Mouse (Mus musculus) liver, embryonic 14.5 days (tissue): ENCODE measurements at regions not wholly inside any gene's neighbourhood (a gene's known extent, or its start where the extent isn't known, plus 50 kb on each side); places are given as distances from the start of the nearest gene placed in this dataset.

ENCODE experiments used
- ATAC-seq: fragments of 200-750 bp; cut with Nextera tagmentation; 2 replicates; pipeline ENCODE4 v1.8.0; 2017; ENCODE audit warnings: moderate number of reproducible peaks, mild to moderate bottlenecking, moderate library complexity; ENCODE audit not compliant: insufficient read depth
- DNase-seq, 3 experiments: peaks; one replicate each; pipeline ENCODE4 v3.0.0-alpha.2; 2012 to 2013; ENCODE audit warnings: low read depth in 3 of 3, low spot score in 3 of 3
- H3K27ac ChIP-seq: fragments of 300-500 bp; sonication (generic); 2 replicates; pipeline ENCODE4 v1.5.1; 2014; ENCODE audit warnings: moderate library complexity, mild to moderate bottlenecking, control low read depth, inconsistent platforms
- H3K27me3 ChIP-seq: fragments of 300-500 bp; sonication (generic); 2 replicates; pipeline ENCODE4 v1.6.1; 2014; ENCODE audit warnings: mild to moderate bottlenecking, low read length, moderate library complexity; ENCODE audit not compliant: control insufficient read depth, insufficient read depth
- H3K36me3 ChIP-seq: fragments of 300-500 bp; sonication (generic); replicated peaks from 2 replicates; pipeline ENCODE4 v1.6.1; 2014; ENCODE audit warnings: low read depth; ENCODE audit not compliant: control insufficient read depth, insufficient read depth
- H3K4me1 ChIP-seq, 2 experiments: fragments of 200-500 bp in 1 of 2; fragments of 300-500 bp in 1 of 2; sonication (generic) in 1 of 2; replicated peaks; 2 replicates each; pipeline ENCODE4 v1.6.1; 2012 to 2014; ENCODE audit warnings: antibody characterized with exemption in 1 of 2, inconsistent platforms in 1 of 2, low read length in 1 of 2; ENCODE audit not compliant: control insufficient read depth in 2 of 2, insufficient read depth in 2 of 2
- H3K4me2 ChIP-seq: fragments of 300-500 bp; sonication (generic); 2 replicates; pipeline ENCODE4 v1.6.1; 2014; ENCODE audit warnings: low read depth, mild to moderate bottlenecking, control low read depth, moderate library complexity
- H3K4me3 ChIP-seq, 2 experiments: fragments of 200-500 bp in 1 of 2; fragments of 300-500 bp in 1 of 2; sonication (generic) in 1 of 2; 2 replicates each; pipeline ENCODE4 v1.5.1; 2012 to 2014; ENCODE audit warnings: low read depth in 2 of 2, low read length in 2 of 2, mild to moderate bottlenecking in 2 of 2, control low read depth in 1 of 2, inconsistent platforms in 1 of 2, moderate library complexity in 1 of 2; ENCODE audit not compliant: insufficient read depth in 1 of 2
- H3K9ac ChIP-seq: fragments of 300-500 bp; sonication (generic); replicated peaks from 2 replicates; pipeline ENCODE4 v1.6.1; 2014; ENCODE audit warnings: mild to moderate bottlenecking, control low read depth, moderate library complexity
- H3K9me3 ChIP-seq: fragments of 300-500 bp; sonication (generic); 2 replicates; pipeline ENCODE4 v1.6.1; 2016; ENCODE audit warnings: low read length, mixed read lengths; ENCODE audit not compliant: control insufficient read depth
- CTCF ChIP-seq: IDR thresholded peaks from 2 replicates; pipeline ENCODE4 v1.5.1; 2016; ENCODE audit warnings: antibody characterized with exemption, low read depth, control low read depth
- EP300 ChIP-seq: IDR thresholded peaks from 2 replicates; pipeline ENCODE4 v1.6.1; 2016; ENCODE audit warnings: antibody characterized with exemption, low read depth
- WGBS: fragments of 180-500 bp; shearing (Covaris S2); extraction: QIAGEN DNeasy Blood & Tissue Kit; methylation state at CpG from one replicate; pipeline ENCODE4 v1.1.7; 2014; ENCODE audit not compliant: insufficient replicate concordance; 5-methylcytosine and 5-hydroxymethylcytosine counted together

DNA sequence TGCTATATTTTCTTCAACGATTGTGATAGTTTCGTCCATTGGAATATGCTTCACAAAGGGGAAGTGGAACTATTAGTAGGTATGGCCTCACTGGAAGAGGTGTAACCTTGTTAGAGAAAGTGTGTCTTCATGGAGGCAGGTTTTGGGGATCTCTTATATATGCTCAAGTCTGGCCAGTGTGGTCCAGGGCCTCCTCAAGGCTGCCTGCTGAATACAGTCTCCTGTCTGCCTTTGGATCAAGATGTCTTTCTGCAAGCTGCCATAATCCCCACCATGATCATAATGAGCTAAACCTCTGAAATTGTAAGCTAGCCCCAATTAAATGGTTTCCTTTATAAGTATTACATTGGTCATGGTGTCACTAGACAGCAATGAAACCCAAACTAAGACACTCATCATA, 384.3 kb downstream of the Btbd3 start:
- no peaks in the 10 kb centered on the region for H3K36me3 ChIP-seq
- DNase-seq: no peak
- H3K27me3 ChIP-seq: no peaks in the 10 kb centered on the region
- 55% methylated on average over 2 of the region's 2 CpGs for WGBS
- ATAC-seq: no peak
- H3K27ac ChIP-seq: no peak overlapping the region
- no peak overlapping the region for H3K9ac ChIP-seq
- TF ChIP-seq EP300 (no peak), CTCF (no peak)
- no peaks in the 10 kb centered on the region for H3K9me3 ChIP-seq
- no peak overlapping the region for H3K4me3 ChIP-seq
- H3K4me1 ChIP-seq: no peaks in the 10 kb centered on the region
- H3K4me2 ChIP-seq: no peak overlapping the region

DNA sequence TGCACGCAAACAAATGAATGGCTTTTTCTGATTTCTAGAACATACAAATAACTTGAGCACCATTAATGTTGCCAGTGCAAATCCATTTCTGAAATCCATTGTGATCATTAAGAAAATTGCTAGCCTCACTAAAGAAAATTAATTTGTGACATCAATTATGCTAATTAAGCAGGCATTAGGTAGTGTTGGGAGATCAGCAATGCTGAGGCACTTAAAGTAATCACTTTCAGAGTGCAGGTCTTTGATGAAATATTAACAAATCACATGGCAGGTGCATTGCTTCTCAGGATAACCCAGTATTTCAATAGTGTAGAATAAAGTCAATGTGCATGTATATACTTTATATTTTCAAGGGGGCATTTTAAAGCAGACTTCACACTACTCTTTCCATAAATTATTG, 385.0 kb downstream of the Btbd3 start:
- DNase-seq: no peak
- Histone ChIP-seq H3K4me2 (no peak overlapping the region), H3K9me3 (no peaks in the 10 kb centered on the region), H3K4me3 (no peak overlapping the region), H3K4me1 (no peaks in the 10 kb centered on the region), H3K27ac (no peak overlapping the region), H3K27me3 (no peaks in the 10 kb centered on the region), H3K9ac (no peak overlapping the region), H3K36me3 (no peaks in the 10 kb centered on the region)
- TF ChIP-seq EP300 (no peak), CTCF (no peak)
- no peak for ATAC-seq
- WGBS: 86% methylated on average over 1 of the region's 1 CpGs

GRCm38 (mm10) chr2:138648616-138649015, 392.3 kb downstream of the Btbd3 start:
- H3K27ac ChIP-seq: no peak overlapping the region
- H3K4me2 ChIP-seq: no peak overlapping the region
- ATAC-seq: no peak
- WGBS: 59% methylated on average over 3 of the region's 3 CpGs
- H3K4me1 ChIP-seq: no peaks in the 10 kb centered on the region
- no peak overlapping the region for H3K4me3 ChIP-seq
- no peaks in the 10 kb centered on the region for H3K9me3 ChIP-seq
- no peak for DNase-seq
- no peaks in the 10 kb centered on the region for H3K27me3 ChIP-seq
- H3K9ac ChIP-seq: no peak overlapping the region
- TF ChIP-seq CTCF: no peak
- TF ChIP-seq EP300: no peak
- H3K36me3 ChIP-seq: no peaks in the 10 kb centered on the region

- Histone ChIP-seq H3K4me2 (no peak overlapping the region), H3K27me3 (no peaks in the 10 kb centered on the region), H3K4me1 (no peaks in the 10 kb centered on the region), H3K4me3 (no peak overlapping the region), H3K27ac (no peak overlapping the region), H3K36me3 (no peaks in the 10 kb centered on the region), H3K9me3 (no peaks in the 10 kb centered on the region), H3K9ac (no peak overlapping the region)
- ATAC-seq (no peak), DNase-seq (no peak)
- TF ChIP-seq CTCF (no peak), EP300 (no peak)
Measured at GRCm38 (mm10) chr2:138659376-138659775, 403.0 kb downstream of the Btbd3 start.

DNA sequence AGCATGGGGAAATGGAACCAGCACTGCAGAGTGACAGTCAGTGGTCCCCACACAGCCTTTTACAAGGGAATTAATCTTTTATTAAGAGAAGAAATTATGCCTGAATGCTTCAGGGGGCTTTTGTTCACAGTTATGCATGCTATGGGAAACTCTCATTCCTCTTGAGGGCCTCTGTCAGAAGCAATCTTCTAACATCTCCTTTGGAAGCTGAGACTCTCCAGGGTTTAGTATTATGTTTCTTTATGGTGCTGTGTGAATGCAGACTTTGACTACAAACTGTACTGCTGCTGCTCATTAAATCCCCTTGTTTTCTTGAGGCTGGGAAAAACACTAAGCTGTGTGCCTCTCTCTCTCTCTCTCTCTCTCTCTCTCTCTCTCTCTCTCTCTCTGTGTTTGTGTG, 413.9 kb downstream of the Btbd3 start:
- Histone ChIP-seq H3K4me3 (no peak overlapping the region), H3K9ac (no peak overlapping the region), H3K36me3 (no peaks in the 10 kb centered on the region), H3K4me2 (no peak overlapping the region), H3K27me3 (no peaks in the 10 kb centered on the region), H3K27ac (no peak overlapping the region), H3K4me1 (no peaks in the 10 kb centered on the region), H3K9me3 (no peaks in the 10 kb centered on the region)
- no peak for TF ChIP-seq CTCF
- no peak for TF ChIP-seq EP300
- ATAC-seq: no peak
- no peak for DNase-seq

DNA sequence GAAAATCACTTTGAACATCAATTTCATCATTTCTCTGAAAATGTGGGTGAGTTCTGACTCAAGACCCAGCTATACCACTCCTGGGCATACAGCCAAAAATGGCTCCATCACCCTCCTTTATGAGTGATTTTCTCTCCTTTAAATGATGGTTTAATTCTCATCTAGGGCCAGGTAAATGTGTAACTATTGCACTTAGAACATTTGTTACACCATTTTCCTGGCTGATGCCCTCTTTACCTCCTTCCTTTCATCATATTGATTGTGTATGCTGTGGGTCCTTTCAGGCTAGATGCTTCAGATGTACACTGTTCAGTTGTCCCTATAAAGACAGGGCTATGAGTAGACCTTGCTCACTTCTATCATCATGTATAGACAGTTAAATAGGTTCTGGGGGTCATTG, 418.4 kb downstream of the Btbd3 start:
- Histone ChIP-seq H3K4me3 (no peak overlapping the region), H3K4me1 (no peaks in the 10 kb centered on the region), H3K9me3 (no peaks in the 10 kb centered on the region), H3K36me3 (no peaks in the 10 kb centered on the region), H3K27ac (no peak overlapping the region), H3K27me3 (no peaks in the 10 kb centered on the region), H3K4me2 (no peak overlapping the region), H3K9ac (no peak overlapping the region)
- DNase-seq (no peak), ATAC-seq (no peak)
- TF ChIP-seq EP300: no peak
- TF ChIP-seq CTCF: no peak
